Mouse (Mus musculus) CD4-positive, CD25-positive, alpha-beta regulatory T cell, adult 2 months (primary cell): ENCODE measurements around the gene Aox3.

Experiments
- DNase-seq: peaks from one replicate; pipeline ENCODE4 v3.0.0-alpha.2; 2012; ENCODE audit warnings: low read depth, low spot score

Aox3 gene

DNA sequence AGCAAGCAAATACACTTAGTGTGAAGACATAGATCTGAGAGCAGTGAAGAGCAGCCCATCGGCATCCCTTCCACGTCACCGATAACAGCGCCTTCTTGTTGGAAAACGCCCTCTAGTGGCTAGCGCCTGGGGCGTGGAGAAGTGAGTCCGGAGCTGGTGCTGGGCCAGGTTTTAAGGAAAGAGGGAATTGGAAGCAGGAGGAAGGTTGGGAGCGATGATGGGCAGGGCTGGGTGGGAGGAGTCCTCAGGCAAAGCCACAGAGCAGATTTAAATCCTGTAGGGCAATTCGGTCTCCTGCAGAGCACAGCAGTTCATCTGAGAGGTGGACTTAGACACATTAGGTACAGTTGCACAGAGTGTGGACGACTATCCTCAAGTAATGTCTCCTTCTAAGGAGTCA is at the start of gene Aox3:
Aox3 (plus strand) TSS at position 251 of the 400 bp plus-strand sequence.
- DNase-seq, result peak; percentile 35

DNA sequence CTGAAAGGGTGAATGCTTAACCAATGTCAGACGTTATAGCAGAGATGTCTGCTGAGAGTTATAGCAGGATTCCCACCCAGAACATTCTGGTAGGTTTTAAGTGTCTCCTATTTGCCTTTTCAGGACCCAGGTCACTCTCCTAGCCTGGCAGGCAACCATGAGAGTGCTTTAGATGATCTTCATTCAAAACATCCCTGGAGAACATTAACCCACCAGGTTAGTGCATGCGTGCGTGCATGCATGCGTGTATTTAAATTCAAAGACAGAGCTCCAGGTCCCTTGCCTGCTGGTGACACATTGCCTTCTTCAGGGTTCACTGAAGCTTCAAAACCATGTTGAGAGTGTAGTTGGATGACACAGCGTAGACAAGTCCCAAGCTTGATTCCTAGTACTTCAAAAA is 47.8 kb upstream of the Aox3 start:
- no peak for DNase-seq

DNA sequence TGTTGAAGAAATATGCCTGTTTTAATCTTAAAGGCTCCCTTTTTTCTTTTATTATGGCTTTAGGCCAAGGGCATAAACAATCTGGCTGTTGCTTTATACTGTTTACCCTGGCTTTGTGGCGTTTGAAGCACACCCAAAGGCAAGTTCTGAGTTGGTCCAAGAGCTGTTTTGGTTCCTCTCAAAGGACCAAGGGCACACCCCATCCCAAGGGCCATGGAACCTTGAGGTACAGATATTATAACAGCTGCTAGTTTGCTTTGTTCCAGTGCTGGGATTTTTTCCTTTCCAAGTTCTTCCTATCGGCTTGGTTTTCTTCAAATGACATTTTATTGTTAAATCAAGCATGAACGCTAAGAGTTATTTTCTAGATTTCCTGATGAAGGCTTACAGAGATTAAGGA is 47.3 kb upstream of the Aox3 start:
- no peak for DNase-seq

DNA sequence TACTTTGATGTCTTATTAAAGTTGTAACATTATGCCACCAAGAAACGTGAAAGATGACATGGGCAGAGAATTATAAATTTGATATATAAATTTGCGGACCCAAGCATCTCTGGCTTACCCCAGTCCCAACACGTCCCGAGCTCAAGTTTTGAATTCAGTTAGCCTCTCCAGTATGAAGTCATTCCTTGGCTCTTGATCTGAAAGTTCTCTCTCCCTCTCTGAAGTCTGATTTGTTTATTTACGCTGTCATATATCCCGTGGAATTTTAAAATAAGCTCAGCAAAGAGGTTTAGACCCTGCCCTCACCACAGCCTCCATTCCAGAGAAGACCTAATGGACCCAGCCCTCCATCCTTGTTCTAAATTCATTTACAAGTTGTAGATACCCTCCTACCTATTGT is 43.7 kb upstream of the Aox3 start:
- DNase-seq, result no peak

DNA sequence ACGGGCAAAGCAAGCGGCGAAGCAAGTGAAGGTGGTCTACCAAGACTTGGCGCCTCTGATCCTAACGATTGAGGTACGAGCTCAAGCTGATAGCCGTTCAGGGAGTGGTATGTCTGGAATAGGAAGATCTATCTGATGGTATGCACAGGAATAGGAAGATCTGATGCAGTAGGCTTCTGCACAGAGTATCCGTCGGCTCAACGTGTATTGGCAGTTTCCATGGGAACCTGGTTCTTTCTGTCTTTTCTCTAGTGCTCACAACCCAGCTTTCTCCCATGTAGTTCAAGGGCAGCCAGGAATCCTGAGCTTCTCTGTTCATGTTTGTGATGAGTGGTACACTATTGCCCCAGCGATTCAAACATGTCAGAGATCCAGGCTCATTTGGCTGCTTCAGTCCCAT is 42.8 kb upstream of the Aox3 start:
- no peak for DNase-seq

DNA sequence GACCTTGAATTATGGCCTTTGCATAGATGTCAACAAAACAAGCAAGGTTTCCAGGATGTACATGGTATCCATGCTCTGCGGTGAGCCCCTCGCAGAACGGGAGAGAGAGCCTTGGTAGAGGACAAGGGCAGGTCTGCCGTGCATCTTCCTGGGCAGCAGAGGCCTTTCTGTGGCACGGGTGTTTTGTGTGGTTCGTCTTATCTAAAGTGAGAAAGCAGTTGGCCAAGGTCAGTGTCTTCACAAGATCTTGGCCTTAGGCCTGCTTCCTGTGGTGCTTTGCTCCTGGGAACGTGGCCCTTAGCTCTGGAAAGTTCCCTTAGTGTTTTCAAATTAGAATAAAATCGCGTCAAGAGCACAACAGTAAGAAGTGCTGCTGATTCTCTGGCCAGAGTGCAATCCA is 41.9 kb upstream of the Aox3 start:
- no peak for DNase-seq

DNA sequence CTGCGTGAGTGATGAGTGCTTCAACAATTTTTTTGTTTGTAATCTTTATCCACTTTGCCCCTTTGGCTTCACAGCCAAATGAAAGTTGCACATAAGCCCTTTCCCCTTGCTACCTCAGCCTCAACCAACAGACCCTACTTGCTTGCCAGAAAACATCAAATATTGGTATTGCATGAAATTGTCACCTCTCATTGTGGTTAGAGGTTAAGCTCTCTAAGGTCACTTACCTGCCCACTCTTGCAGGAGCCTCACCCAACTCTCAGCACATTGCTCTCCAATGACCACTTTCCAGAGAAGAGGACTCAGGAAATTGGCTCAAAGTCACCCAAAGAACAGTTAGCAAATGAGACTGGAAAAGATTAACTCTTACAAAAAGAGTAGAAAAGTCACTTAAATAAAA is 41.4 kb upstream of the Aox3 start:
- no peak for DNase-seq

DNA sequence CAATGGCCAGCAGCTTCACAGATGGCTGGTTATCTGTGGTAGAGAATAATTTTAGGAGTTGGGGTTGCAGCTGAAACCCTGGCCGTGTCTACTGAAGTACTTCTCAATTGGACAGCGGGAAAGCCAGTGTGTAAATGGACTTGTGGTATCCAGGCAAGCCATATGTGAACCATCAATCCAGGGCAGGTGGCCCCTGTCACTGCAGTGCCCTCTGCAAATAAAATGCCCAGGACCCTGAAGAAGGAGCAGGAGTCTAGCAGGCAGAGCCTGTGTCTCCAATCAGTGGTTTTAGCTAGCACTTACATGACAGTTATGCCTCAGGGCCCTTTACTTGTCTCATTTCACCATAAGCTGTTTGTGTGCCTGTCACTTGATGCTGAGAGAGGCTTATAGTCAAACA is 40.5 kb upstream of the Aox3 start:
- DNase-seq, result no peak

DNA sequence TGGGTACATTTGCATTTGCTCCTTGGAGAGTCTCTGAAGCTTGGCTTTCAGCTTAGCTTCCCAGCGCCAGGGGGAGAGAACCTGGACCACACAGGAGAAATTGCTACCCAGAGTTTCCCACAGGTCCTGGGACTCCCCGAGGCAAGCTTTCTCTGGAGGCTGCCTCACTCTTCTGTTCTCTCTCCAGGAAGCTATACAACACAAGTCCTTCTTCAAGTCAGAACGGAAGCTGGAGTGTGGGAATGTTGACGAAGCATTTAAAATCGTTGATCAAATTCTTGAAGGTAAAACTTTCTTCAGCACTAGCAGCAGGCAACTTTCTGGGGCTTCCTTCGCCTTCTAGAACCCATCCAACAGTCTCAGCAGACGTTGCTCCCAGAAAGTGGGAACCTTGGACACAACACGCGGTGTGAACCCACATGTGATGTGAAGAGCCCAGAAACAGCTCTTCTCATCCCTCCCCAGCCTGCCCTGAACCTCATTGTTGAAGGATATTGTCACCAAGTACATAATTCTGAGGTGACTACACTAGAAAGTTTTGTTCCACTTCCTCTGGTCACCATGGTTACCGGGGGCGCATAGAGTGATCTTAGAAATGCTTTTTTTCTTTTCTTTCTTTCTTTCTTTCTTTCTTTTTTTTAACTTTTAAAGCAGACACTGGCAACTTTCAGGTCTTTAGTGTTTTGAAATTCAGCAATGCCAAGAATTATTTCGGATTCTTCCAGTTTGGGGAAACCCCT is 39.8 kb upstream of the Aox3 start:
- peak; percentile 7 for DNase-seq

DNA sequence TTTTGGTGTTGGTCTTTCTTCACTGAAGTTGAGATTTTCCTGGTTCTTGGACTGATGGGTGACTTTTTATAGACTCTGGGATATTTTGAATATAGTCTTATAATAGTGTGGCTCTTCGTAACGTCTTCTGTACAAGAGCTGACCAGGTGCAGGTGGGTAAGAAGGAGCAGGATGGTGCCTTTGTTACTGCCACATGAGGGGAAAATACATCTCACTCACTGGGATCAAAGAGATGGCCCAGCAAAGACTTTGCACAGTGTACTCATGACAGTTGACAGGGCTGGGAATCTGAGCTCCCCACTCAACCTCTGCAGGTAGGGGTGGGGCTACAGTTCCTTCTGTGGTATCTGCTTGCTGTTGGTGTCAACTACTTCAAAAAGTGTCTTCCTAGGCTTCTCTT is 38.7 kb upstream of the Aox3 start:
- no peak for DNase-seq

DNA sequence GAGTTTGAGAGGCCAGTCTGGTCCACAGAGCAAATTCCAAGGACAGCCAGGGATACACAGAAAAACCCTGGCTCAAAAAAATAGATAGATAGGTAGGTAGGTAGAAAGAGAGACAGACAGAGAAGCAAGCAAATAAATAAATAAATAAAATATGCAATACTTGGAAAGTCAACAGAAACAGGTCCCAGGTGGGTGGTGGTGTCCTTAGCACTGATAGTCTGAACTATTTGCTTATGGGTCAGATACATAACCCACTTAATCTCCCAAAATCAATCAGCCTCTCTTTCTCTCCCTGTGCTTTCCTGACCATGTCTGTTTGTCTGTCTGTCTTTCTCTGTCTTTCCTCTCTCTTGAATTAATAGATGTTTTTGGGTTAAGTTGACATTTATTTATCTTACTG is 35.0 kb upstream of the Aox3 start:
- no peak for DNase-seq

DNA sequence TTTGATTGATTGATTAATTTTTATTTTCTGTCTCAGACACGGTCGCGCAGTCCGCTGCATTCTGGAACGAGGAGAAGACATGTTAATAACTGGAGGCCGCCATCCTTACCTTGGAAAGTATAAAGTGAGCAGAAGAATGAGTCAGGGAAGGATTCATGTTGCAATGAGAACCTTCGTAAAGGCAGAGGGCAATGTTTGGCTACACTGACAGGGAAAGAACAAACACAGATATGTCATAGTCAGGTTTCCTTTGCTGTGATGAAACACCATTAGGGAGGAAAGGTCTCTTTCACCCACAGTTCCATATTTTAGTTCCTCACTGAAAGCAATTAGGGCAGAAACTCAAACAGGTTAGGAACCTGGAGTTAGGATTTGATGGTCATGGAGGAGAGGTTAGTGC is 34.5 kb upstream of the Aox3 start:
- DNase-seq, result no peak

DNA sequence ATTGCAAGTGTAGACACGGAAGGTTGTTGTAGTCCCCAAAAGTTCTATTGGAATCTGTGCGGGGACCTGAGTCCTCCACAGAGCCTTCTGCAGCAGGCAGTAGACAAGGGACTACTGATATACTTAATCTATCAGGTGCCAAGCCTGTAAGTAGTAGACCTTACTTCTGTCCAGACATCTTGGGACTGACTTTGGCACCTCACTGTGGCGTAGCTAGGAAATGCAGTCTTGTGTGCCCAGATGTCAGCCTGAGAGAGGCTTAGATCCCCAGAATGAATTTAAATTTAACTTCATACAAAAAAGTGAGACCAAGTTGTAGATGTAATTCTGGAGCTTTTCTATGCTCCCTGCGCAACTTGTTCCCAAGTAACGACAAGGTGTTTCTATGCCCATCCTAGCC is 33.2 kb upstream of the Aox3 start:
- DNase-seq, result peak; percentile 1

DNA sequence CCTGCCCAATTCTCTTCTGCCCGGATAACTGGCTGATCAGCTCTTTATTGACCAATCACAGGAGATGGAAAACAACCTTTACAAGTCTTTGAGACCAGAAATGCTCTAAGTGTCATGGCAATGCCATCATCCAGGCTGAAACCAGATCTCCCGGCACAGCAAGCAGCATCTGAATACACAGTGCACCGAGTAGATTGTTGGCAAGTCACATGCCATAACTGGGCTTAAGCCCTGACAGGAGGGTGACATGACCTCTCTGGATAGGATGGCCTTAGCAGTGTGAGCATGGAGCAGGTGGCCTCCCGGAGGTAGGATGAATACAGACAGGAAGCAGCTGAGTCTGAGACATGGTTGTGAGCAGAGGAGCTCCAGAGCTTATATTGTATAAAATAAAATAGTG is 32.5 kb upstream of the Aox3 start:
- no peak for DNase-seq

DNA sequence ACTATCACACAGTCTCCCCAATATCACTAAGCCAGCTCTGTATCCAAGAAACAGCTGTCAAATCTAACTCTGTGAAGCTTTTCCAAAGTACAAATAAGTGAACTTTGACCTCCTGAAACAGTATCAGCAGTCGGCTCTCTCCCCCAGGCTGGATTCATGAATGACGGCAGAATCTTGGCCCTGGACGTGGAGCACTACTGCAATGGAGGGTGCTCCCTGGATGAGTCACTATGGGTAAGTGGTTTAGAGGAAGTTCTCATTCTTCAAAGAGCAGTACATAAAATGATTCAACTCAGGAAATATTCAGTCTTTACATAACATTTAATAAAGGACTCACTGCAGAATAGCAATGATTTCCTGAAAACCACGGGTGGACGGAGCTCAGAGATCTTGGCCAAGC is 31.6 kb upstream of the Aox3 start:
- DNase-seq, result no peak

DNA sequence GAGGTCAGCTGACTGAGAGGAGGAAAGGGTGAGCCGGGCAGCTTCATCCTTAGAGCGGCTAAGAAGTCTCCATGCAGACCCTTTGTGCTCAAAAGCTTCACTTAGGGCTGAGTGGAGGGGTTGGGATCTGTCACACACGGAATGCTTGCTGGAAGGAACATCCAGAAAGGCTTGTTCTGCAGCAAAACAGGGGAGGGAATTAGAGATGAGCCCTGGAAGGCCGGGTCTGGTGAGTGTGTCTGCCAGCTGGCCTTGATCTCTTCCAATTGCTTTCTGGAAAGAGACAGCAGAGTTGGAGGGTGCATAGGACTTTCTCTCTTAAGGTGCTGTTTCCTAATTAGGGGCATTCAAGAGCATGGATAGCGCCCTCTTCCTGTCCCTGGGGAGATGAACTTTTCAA is 23.6 kb upstream of the Aox3 start:
- no peak for DNase-seq

DNA sequence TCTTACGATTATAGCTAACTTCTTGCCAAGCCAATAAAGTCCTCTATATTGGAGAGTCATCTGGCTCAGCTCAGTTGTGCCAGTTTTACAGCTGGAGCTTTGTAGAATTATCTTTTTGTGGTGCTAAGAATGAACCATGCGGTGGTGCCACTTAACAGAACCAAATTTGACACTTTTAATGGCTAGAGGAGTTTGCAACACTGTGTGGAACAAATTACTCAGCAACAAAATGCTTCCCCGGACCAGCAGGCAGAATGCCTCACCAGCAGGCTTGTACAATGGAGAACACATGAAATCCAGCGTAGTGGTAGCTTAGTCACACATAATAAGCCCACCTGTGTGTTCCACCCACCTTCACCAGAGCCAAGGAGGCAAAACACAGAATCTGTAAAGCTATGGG is 22.7 kb upstream of the Aox3 start:
- no peak for DNase-seq

DNA sequence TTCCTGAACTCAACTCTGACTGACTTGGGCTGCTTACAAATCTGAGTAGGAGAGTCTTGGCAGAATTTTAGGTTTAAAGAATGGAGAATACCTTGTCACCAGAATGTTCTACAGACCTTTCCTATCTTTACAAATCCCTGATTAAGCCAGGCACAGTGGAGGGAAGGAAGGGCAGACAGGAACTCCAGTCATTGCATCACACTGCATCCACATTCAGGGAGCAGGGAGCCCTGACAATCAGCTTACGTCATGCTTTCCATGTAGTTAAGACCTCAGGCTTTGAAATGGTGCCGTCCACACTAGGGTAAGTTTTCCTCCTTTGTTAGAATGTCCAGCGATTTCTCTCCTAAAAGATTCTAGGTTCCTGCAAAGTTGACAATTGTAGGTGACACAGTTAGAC is 21.7 kb upstream of the Aox3 start:
- no peak for DNase-seq

DNA sequence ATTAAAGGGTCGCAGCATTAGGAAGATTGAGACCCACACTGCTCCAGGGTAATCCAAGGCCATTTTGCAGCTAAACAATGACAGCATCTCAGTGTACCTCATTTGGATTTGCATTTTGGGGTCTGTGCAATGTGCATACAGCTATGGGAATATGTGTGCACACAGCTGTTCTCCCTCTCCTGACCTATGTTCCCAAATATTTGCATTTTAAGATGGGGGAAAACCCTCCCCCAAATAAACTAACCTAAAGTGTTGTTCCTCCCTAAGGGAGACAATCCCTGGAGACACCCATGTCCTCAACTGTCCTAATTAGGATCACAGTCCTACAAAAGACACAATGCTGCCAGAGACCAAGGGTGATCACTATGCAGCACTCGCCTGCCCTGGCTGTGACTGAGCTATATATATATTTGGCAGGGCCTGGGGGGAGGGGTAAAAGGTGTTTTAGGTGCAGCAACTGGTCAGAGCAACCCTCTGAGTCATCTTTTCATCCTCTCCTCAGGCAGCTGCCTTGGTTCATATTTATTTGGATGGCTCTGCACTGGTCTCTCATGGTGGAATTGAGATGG is 20.9 kb upstream of the Aox3 start:
- DNase-seq, result no peak

DNA sequence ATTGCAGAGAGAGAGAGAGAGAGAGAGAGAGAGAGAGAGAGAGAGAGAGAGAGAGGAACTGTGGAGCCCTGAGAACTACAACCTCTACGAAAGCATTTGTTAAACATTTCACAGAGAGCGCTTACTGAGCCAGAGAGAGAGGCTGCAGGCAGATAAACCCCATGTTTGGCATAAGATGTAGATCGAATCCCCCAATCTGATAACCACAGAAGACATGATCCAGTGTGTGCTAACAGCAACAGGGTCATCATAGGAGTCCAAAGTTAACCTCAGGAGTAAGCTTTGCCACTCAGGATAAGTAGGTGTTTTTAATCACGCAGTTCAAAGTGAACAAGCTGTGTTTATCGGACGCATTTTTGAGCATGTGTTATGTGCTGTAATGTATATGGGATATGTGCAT is 15.6 kb upstream of the Aox3 start:
- DNase-seq, result no peak

DNA sequence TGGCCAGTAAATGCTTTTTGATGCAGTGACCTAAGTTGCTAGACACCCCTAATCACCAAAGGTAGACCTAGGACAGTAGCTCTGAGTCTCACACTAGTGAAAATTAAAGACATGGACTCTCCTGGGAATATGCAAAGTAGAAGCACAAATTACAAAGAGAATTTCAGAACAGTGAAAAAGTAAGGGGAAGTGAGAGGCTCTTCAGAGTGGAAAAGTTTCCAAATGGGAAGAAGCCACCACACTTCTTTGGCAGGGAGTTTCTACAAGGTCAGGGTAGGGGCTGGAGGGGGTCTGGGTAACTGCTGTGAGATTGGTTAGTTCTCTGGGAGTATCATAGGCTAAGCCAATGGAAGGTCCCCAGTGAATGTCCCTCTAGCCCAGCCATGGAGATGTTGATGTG is 13.8 kb upstream of the Aox3 start:
- DNase-seq, result no peak

DNA sequence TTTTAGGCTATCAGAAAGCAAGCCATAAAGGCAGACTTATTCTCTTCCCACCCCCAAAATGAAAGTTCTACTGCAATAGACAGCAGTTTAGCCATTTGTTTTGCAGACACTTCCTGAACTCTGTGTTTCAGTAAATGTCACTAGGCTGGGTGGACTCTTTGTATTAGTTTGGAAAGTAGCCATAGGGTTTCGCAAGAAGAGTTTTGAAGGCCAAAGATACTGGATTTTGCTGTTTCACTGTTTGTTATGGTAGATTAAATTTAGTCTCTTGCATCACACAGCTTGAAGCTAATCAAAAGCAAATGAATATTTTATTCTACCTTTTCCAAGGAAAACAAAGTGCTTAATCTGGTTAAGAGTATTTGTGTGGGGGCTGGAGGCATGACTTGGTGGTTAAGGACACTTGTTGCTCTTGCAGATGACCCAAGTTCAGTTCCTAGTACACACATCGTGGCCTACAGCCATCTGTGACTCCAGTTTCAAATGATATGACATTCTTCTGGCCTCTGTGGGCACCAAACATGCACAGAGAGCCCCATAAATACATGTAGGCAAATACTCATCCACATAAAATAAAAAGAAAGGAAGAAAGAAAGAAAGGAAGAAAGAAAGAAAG is 11.3 kb upstream of the Aox3 start:
- DNase-seq, result no peak

DNA sequence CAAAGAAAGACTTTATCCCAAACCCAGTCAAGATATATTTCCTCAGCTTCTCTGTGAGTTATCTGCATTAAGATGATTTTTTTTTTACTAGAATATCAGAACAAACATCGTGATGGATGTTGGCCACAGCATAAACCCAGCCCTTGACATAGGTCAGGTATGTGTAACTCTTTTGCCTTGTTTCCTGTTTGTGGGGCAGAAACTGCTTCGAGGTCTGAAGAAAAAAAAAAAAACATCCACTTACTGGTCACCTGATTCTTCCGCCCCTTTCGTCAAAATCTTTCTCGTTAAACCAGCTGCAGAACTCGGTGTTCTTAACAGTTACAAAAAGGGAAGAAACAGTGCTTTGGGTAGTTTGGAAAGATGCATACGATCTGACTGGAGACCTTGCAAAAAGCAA is 10.4 kb upstream of the Aox3 start:
- no peak for DNase-seq

DNA sequence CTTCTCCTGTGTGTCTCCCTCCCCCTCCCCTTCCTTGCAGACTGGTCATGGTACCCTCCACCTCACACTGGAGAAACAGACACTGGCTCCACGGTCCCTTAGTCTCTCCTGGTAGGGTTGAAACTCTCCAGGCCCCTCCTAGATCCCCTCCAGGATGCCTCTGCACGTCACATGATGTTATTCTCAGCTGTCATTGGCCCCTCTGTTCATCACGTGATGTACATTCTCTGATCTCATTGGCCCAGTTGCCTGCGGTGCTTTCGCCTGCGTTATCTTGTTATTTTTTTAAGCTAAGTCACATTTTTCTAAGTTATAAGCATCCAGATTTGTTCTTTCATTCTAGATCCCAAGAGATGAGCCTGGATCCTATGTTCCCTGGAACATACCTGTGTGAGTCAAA is 7.2 kb upstream of the Aox3 start:
- no peak for DNase-seq
